Mouse (Mus musculus) E14TG2a.4 (cell line): Measurements from ENCODE around the gene Ccni.

Source experiments
- H3K27me3 ChIP-seq: 2 replicates; pipeline ENCODE4 v1.6.1; 2014; ENCODE audit warnings: low read length, control low read depth; ENCODE audit not compliant: insufficient read depth
- H3K36me3 ChIP-seq: 2 replicates; pipeline ENCODE4 v1.6.1; 2014; ENCODE audit warnings: low read length, control low read depth; ENCODE audit not compliant: insufficient read depth
- H3K4me1 ChIP-seq: replicated peaks from 2 replicates; pipeline ENCODE4 v1.6.1; 2014; ENCODE audit warnings: low read depth, low read length, control low read depth
- H3K4me3 ChIP-seq: replicated peaks from 2 replicates; pipeline ENCODE4 v1.5.1; 2014; ENCODE audit warnings: mild to moderate bottlenecking, low read length
- H3K9me3 ChIP-seq: 2 replicates; pipeline ENCODE4 v1.6.1; 2014; ENCODE audit warnings: low read length, control low read depth
- CTCF ChIP-seq: conservative IDR thresholded peaks from 2 replicates; pipeline ENCODE4 v1.5.1; 2014; ENCODE audit warnings: low read length
- NANOG ChIP-seq: IDR thresholded peaks from 2 replicates; pipeline ENCODE4 v1.6.1; 2014; ENCODE audit warnings: borderline replicate concordance, low read length, mixed read lengths
- POU5F1 ChIP-seq: IDR thresholded peaks from 2 replicates; pipeline ENCODE4 v1.6.1; 2014; ENCODE audit warnings: low read length, borderline replicate concordance

Gene Ccni

DNA sequence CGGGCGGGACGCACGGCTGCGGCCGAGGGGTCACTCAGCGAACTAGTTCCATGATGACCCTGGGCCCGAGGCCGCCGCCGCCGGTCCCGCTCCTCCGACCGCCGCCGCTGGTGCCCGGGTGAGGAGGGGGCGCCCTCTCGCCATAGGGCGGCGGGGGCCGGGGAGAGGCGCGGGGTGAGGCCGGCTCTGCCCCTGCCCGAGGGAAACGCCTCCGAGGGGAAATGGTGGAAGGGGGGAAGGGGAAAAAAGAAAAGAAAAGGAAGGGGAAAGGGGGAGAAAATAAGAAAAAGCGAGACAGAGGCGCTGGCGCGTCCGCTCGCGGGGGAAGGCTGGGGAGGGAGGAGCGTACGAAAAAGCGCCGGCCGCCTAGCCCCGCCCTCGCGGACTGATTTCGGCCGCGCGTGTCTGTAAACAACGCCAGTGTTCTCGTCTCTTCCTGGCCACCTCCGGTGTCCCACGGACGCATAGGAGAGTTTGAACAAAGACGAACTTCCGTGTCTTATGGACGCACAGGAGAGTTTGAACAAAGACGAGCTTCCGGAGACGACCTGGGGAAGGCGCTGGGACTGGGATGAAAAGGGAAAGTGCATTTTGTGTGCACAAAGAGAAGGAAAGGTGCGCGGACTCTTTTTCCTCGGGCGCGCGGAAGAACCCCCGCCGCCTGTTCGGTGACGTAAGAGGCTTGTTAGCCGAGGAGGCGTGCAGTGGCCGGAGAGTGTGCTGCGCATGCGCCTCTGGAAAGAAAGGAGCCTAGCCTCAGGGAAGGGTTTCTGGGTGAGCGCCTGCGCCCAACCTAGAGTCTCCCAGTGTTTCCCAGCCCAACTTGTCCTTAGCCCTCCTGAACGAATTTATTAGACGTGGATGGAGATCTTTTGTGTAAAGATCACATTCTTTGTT is at the start of gene Ccni, which contains the start of gene 2010109A12Rik:
Gene Ccni, minus strand, starts transcription at position 387 of the 897 bp plus-strand sequence.
Gene 2010109A12Rik, plus strand, starts transcription at position 410 of the 897 bp plus-strand sequence.
- no peaks in the 10 kb centered on the region for H3K9me3 ChIP-seq
- H3K4me1 ChIP-seq = peaks cover 22% of the 10 kb centered on the region
- H3K36me3 ChIP-seq = peaks cover 9% of the 10 kb centered on the region
- peak within 1 kb of the TSS; percentile 93 for H3K4me3 ChIP-seq
- TF ChIP-seq CTCF = no peak
- TF ChIP-seq NANOG = no peak
- TF ChIP-seq POU5F1 = peak; percentile 25; the same call in 1 of the 2 replicates
- H3K27me3 ChIP-seq = no peaks in the 10 kb centered on the region

GRCm38 (mm10) chr5:93255759-93256265 is 49.5 kb upstream of the Ccni start:
- 0 out of 2 replicates have a peak, but pooled peaks cover 3% of the 10 kb centered on the region for H3K27me3 ChIP-seq
- no peaks in the 10 kb centered on the region for H3K4me1 ChIP-seq
- H3K4me3 ChIP-seq = no peak overlapping the region
- no peaks in the 10 kb centered on the region for H3K36me3 ChIP-seq
- TF ChIP-seq NANOG (no peak), POU5F1 (no peak), CTCF (no peak)
- peaks cover 8% of the 10 kb centered on the region for H3K9me3 ChIP-seq

GRCm38 (mm10) chr5:93251001-93251760 is 44.9 kb upstream of the Ccni start:
- no peaks in the 10 kb centered on the region for H3K27me3 ChIP-seq
- no peaks in the 10 kb centered on the region for H3K36me3 ChIP-seq
- TF ChIP-seq NANOG = no peak
- no peak for TF ChIP-seq POU5F1
- TF ChIP-seq CTCF = no peak
- H3K4me3 ChIP-seq = no peak overlapping the region
- H3K9me3 ChIP-seq = peaks cover 8% of the 10 kb centered on the region
- H3K4me1 ChIP-seq = no peaks in the 10 kb centered on the region

DNA sequence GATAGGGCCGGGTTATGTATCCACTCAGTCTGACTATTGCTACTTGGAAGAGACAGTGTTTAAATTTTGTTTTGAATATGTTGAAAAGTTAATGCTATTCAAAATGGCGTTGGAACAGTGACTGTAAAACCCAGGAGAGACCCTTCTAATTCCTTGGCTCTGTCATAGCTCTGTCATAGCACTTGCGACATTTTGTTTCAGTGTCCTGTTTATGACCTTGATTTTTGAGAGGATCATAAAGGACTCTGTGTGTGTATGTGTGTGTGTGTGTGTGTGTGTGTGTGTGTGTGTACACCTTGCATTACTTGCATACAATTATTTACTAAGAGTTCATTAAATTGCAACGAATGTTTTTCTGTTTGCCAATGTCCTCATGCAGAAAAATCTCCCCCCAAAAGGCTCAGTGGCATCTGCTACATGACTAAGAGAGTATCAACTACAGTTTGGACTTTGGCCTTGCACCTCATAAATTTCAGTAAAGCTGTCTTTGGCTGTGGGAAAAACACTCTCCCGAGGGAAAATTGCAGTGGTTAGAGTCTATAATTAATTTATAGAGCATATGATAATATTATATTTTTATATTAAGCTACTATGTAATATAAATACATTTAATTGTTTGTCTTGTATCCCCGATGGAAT is 43.8 kb upstream of the Ccni start:
- Histone ChIP-seq H3K27me3 (no peaks in the 10 kb centered on the region), H3K36me3 (no peaks in the 10 kb centered on the region), H3K9me3 (peaks cover 8% of the 10 kb centered on the region), H3K4me1 (no peaks in the 10 kb centered on the region), H3K4me3 (no peak overlapping the region)
- no peak for TF ChIP-seq NANOG
- TF ChIP-seq CTCF = no peak
- TF ChIP-seq POU5F1 = no peak

DNA sequence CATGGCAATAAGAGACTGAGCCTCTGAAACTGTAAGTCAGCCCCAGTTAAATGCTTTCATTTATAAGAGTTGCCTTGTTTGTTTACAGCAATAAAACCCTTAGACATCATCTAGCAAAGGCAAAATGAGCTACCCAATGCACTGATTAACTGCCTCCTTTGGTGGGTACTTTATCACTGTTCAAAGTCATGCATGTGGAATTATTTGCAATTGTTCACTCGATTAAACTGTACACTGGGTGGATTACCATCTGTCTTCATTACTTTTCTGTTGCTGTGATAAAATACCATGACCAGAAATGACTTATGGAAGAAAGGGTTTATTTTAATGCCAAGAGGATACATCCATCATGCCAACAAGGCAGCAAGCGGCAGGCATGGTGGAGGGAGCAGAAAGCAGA is 39.0 kb upstream of the Ccni start:
- H3K36me3 ChIP-seq = no peaks in the 10 kb centered on the region
- H3K27me3 ChIP-seq = no peaks in the 10 kb centered on the region; the same call in 1 of the 2 replicates
- H3K9me3 ChIP-seq = no peaks in the 10 kb centered on the region
- H3K4me3 ChIP-seq = no peak overlapping the region
- no peaks in the 10 kb centered on the region for H3K4me1 ChIP-seq
- no peak for TF ChIP-seq POU5F1
- TF ChIP-seq NANOG = no peak
- TF ChIP-seq CTCF = no peak

- no peaks in the 10 kb centered on the region; the same call in 1 of the 2 replicates for H3K27me3 ChIP-seq
- H3K4me1 ChIP-seq = no peaks in the 10 kb centered on the region
- TF ChIP-seq POU5F1 = no peak
- TF ChIP-seq NANOG = no peak
- TF ChIP-seq CTCF = no peak
- no peaks in the 10 kb centered on the region for H3K36me3 ChIP-seq
- no peaks in the 10 kb centered on the region for H3K9me3 ChIP-seq
- H3K4me3 ChIP-seq = no peak overlapping the region
These were observed 33.6 kb upstream of the Ccni start for GRCm38 (mm10) chr5:93239590-93240544.

DNA sequence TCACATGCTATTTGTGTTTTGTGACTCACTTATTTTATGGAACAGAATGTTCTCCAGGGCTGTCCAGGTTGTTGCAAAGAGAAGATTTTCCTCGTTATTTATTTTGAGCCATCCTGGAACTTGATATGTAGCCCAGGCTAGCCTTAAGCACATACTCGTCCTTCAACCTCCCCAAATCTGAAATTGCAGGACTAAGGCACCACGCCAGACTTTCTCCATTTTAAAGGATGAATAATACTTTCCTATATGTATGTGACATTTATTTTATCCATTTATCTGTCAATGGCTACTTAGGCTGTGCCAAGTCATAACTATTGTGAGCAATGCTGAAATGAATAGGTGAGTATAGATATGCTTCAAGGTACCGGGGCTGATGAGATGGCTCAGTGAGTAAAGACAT is 30.2 kb upstream of the Ccni start:
- TF ChIP-seq NANOG (no peak), CTCF (no peak), POU5F1 (no peak)

More for the DNA sequence above, 30.2 kb upstream of the Ccni start:
- Histone ChIP-seq H3K4me1 (no peaks in the 10 kb centered on the region), H3K4me3 (no peak overlapping the region), H3K36me3 (no peaks in the 10 kb centered on the region), H3K9me3 (no peaks in the 10 kb centered on the region; the same call in 1 of the 2 replicates), H3K27me3 (no peaks in the 10 kb centered on the region)
